Comparison of ENCODE assay signal across 19 mouse cellular contexts in genomic region chr12:70267314-70267713, GRCm38 (mm10). TPM values are rescaled to one million over a fixed set of nuclear protein-coding genes. Genes with fewer than 3 reads are reported as not detected.
A peak's percentile ranks its signal among the peaks of the same experiment; 100 is the strongest.
DNase-seq lines count a peak whose midpoint lies in the region; ATAC-seq and TF ChIP-seq lines count a peak whose summit lies in the region.
"Had no signal": no experiment of that assay in that cellular context is flagged by ENCODE, and none has a peak within 500 bp of the region (broad histone marks: within the 10 kb centered on the region; RNA-seq: fewer than 3 reads in every experiment).

No protein-coding gene starts in this region.

- H3K36me3 ChIP-seq in heart, adult 2 months (ENCODE audit: control insufficient read depth, insufficient read depth, low read length), result no peaks in the 10 kb centered on the region
- H3K36me3 ChIP-seq in heart, embryonic 16.5 days (ENCODE audit: control insufficient read depth, insufficient read depth), result no peaks in the 10 kb centered on the region
- H3K36me3 ChIP-seq: embryonic facial prominence, embryonic 13.5 days; kidney, embryonic 15.5 days had no signal

- no peak overlapping the region for H3K4me2 ChIP-seq in heart, embryonic 16.5 days (ENCODE audit: low read depth, low read length)
- H3K4me2 ChIP-seq: embryonic facial prominence, embryonic 13.5 days; hindbrain, embryonic 15.5 days; kidney, embryonic 15.5 days had no signal

- TF ChIP-seq CTCF in heart, adult 2 months (IDR thresholded peaks at IDR 0.05), result 0 out of 2 replicates have a peak, but pooled peaks have one; percentile 11
- TF ChIP-seq CTCF in left cerebral cortex, adult 2 months (IDR thresholded peaks at IDR 0.05), result no peak; the same call in 1 of the 2 replicates

- TF ChIP-seq EP300 in heart, adult 2 months (IDR thresholded peaks at IDR 0.05; ENCODE audit: insufficient read depth, low read depth, low read length), result no peak

- ATAC-seq in heart, embryonic 16.5 days (replicated peaks; ENCODE audit: extremely low read depth, insufficient read depth, low FRiP score), result no peak
- 0 out of 2 replicates have a peak, but pooled peaks have one; percentile 43 for ATAC-seq in monocyte, adult 5-6 weeks (replicated peaks; ENCODE audit: insufficient number of reproducible peaks, low FRiP score, low TSS enrichment, poor library complexity, severe bottlenecking)
- ATAC-seq in frontal cortex, adult (ENCODE audit: low TSS enrichment), result no peak
- ATAC-seq: forebrain, embryonic 16.5 days; intestine, postnatal 0 days had no signal

- no peak overlapping the region; the same call in 1 of the 2 replicates for H3K27ac ChIP-seq in heart, adult 2 months
- peak overlapping the region; percentile 13; the same call in 1 of the 2 replicates for H3K27ac ChIP-seq in left cerebral cortex, adult 2 months
- peak overlapping the region; percentile 88 for H3K27ac ChIP-seq in heart, embryonic 16.5 days (ENCODE audit: low read length)
- H3K27ac ChIP-seq: embryonic facial prominence, embryonic 13.5 days; hindbrain, embryonic 15.5 days; kidney, embryonic 15.5 days had no signal

- no peaks in the 10 kb centered on the region for H3K4me1 ChIP-seq in heart, adult 2 months (ENCODE audit: control insufficient read depth, insufficient read depth, low read length)
- H3K4me1 ChIP-seq in heart, embryonic 16.5 days (ENCODE audit: control insufficient read depth, insufficient read depth, low read length), result peaks cover 12% of the 10 kb centered on the region
- H3K4me1 ChIP-seq: hindbrain, embryonic 15.5 days had no signal

- no peaks in the 10 kb centered on the region for H3K79me2 ChIP-seq in heart, adult 2 months (replicated peaks; ENCODE audit: control insufficient read depth, insufficient read depth, low read length)

- H3K27me3 ChIP-seq in heart, adult 2 months (ENCODE audit: control insufficient read depth, insufficient read depth, low read length), result no peaks in the 10 kb centered on the region
- no peaks in the 10 kb centered on the region for H3K27me3 ChIP-seq in heart, embryonic 16.5 days (ENCODE audit: control insufficient read depth, insufficient read depth, low read length)
- H3K27me3 ChIP-seq: embryonic facial prominence, embryonic 13.5 days; hindbrain, embryonic 15.5 days; kidney, embryonic 15.5 days had no signal

- DNase-seq in heart, adult 2 months, result no peak
- DNase-seq in heart, postnatal 14 days, result no peak
- DNase-seq in left cerebral cortex, adult 2 months (ENCODE audit: extremely low spot score in 1 of 2, low spot score in 2 of 2), result no peak
- DNase-seq in left cerebral cortex, postnatal 25 days (ENCODE audit: low spot score in 2 of 2), result no peak
- no peak for DNase-seq in cerebellum, adult 11-12 months
- DNase-seq: cerebellum, adult 9-10 months; kidney, postnatal 4 days; liver; lung, adult 18-20 months; retina, postnatal 1 day; thymus, postnatal 25 days had no signal

- WGBS in heart, adult 2 months, result 70% methylated on average over 9 of the region's 9 CpGs
- 87% methylated on average over 9 of the region's 9 CpGs for WGBS in heart, embryonic 16.5 days

- no peak for TF ChIP-seq POLR2A in heart, adult 2 months (IDR thresholded peaks at IDR 0.05; ENCODE audit: insufficient read depth, low read depth, low read length)

- no peak overlapping the region for H3K4me3 ChIP-seq in heart, adult 2 months
- H3K4me3 ChIP-seq in left cerebral cortex, adult 2 months, result no peak overlapping the region
- no peak overlapping the region for H3K4me3 ChIP-seq in heart, embryonic 16.5 days (ENCODE audit: low read length)
- H3K4me3 ChIP-seq: embryonic facial prominence, embryonic 13.5 days; hindbrain, embryonic 15.5 days; kidney, embryonic 15.5 days had no signal

- H3K9me3 ChIP-seq in heart, embryonic 16.5 days (replicated peaks; ENCODE audit: control insufficient read depth, low read length), result no peaks in the 10 kb centered on the region
- H3K9me3 ChIP-seq: embryonic facial prominence, embryonic 13.5 days; hindbrain, embryonic 15.5 days; kidney, embryonic 15.5 days had no signal

- intact Hi-C loops in heart, adult 2 months (cut with DNase I), result no loop called here
- intact Hi-C loops in heart, postnatal 14 days (cut with DNase I), result no loop called here
- intact Hi-C loops in left cerebral cortex, adult 2 months (cut with DNase I), result no loop called here
- intact Hi-C loops in left cerebral cortex, postnatal 25 days (cut with DNase I), result no loop called here

- no peak overlapping the region for H3K9ac ChIP-seq in heart, adult 2 months (ENCODE audit: low read depth, low read length)
- H3K9ac ChIP-seq in heart, embryonic 16.5 days (ENCODE audit: low read length), result no peak overlapping the region
- H3K9ac ChIP-seq: embryonic facial prominence, embryonic 13.5 days; hindbrain, embryonic 15.5 days; kidney, embryonic 15.5 days had no signal

RNA-seq across cellular contexts. Expression of gene Pygl, which starts 36.0 kb away (rescaled TPM):
- 1 to 10 TPM; 4.5 to 4.6 TPM for total RNA-seq in heart, adult 2 months (2021)
- 9.3 and 15.3 TPM in 2 replicates for polyA plus RNA-seq in heart, adult 2 months (2012; rRNA removed)
- total RNA-seq in heart, postnatal 14 days (2021), result 1 to 10 TPM; 5.9 to 8.3 TPM
- 1 to 10 TPM; 3.6 to 3.8 TPM for total RNA-seq in left cerebral cortex, adult 2 months (2021)
- 1 to 10 TPM; 2.2 to 3.1 TPM for total RNA-seq in left cerebral cortex, postnatal 25 days (2021)
- polyA plus RNA-seq in heart, embryonic 16.5 days (2015; fragmentation: Nextera tagmentation; extraction: Ambion mirVana), result 52.9 and 54.1 TPM in 2 replicates
- total RNA-seq in monocyte, adult 5-6 weeks (2017), result 119 to 295 TPM (median 259 TPM) in 3 replicates

Comparison
In these comparisons a context has a peak if more than half of its experiments do, and no peak if none do; other contexts are left out.
1. RNA of gene Pygl, which starts 36.0 kb away (total RNA-seq): 119 to 295 TPM in monocyte, adult 5-6 weeks; 5.9 to 8.3 TPM in heart, postnatal 14 days, 4.5 to 4.6 TPM in heart, adult 2 months, 3.6 to 3.8 TPM in left cerebral cortex, adult 2 months and 2.2 to 3.1 TPM in left cerebral cortex, postnatal 25 days; every median in the first group is over 10 times any median in the second.